Mouse (Mus musculus) T-cell, adult 2 months (primary cell): Measurements from ENCODE around the gene Srl.
"Not testable (repeated sequence)": the region's sequence is repeated elsewhere in the genome, so short reads cannot be mapped to it uniquely, and the experiment has no call there.

Experiments
- DNase-seq: peaks from one replicate; pipeline ENCODE4 v3.0.0; 2022; ENCODE audit warnings: low spot score

Srl gene

DNA sequence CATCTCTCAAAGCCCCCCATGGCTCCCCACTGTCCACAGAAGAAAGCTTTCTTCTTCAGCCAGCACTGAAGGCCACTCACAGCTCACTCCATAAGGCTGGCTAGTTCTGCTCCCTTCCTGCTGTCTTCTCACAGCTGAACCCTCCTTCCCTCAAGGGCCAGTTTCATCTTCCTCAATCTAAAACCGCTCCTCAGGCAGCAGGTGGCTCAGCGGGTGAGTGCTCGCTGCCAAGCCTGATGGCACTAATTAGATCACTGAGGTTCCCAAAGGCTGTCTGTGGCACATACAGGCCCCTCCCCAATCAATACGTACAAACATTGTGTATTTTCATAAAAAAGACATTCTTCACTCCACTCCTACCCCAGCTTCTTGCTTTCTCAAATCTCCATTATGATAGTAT, 22.5 kb downstream of the Srl start:
- DNase-seq, result no peak

DNA sequence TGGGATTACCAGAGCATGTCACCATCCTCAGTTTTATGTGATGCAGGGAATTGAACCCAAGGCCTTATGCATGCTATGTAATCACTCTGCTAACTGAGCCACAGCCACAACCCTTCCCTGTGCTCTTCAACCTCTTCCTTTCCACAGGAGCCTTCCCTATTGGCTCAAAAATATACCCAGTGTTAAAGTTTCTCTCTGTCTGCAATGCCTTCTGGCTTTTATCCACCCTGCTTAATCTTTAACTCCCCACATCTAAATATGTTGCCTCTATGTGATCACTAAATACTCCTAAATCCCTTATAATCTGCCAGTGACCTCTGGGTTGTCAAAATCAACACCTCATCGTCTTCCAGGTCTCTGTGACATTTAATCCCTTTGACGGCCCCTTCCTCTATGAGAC, 23.7 kb downstream of the Srl start:
- no peak for DNase-seq

DNA sequence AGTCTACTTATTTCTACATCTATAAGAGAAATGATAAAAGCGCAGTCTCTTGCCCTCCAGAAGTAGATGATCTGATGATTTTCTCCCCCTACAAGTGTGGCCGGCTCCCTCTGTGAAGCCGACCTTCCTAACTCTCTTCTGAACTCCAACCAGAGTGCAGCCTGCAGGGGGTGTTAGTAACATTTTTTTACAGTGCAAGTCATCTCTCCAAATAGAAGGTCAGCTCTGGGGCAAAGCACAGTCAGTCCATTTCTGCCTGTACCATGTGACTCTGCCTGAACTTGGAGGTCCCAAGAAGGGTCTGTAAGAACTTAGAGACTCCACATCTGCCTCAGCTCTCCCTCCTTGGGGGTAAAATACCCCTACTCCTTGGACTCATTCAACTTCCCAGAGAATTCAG, 27.2 kb downstream of the Srl start:
- no peak for DNase-seq

DNA sequence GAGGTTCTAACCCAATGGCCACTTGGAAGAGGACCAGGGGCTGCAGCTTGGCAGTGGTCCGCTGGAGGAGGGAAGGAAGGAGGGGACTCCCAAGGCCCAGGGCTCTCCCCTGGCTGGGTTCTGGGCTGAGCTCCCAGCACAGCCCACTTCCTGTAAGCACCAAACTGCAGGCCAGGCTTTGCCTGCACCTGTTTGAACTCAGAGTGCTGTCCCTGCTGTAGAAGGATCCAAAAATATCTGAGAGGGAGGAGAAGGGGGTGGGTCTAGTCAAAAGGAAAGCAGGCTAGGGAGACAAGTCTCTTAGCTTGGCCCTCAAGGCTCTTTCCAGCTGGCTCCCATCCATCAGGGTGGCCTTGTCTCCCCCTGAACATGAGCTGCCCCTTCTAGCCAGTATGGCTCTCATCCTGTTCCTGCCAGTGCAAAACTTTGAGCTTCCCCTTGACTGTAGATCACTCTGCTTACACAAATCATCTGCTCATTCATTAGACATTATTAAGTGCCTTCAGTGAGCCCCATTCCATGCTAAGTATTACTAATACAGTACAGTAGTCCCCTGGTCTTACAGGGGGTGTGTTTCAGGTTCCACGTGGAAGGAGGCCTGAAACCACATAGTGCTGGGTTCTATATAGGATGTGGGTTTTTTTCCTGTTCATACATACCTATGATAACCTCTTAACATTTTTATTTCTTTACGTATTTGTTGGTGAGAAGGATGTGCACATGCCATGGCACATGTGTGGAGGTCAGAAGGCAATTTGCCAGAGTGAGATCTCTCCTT, 28.8 kb downstream of the Srl start:
- peak; percentile 16 for DNase-seq

DNA sequence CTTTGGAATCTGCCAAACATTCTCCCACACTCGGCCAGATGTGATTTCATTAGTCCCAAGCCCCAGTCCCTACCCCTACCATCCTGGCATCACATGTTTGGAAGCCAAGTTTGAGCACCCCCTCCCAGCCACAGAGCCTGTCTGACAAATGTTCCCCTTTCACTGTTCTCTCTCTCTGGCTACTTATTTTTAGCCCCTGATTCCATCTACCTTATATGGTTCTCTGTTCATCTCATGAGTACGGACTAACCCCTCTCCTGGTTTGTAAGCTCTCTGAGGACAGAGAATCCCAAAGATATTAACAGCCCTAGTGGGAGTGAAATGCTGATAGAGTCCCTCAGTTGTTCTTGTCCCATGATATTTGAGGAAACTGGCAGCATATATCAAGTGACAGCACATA, 30.2 kb downstream of the Srl start:
- no peak for DNase-seq

DNA sequence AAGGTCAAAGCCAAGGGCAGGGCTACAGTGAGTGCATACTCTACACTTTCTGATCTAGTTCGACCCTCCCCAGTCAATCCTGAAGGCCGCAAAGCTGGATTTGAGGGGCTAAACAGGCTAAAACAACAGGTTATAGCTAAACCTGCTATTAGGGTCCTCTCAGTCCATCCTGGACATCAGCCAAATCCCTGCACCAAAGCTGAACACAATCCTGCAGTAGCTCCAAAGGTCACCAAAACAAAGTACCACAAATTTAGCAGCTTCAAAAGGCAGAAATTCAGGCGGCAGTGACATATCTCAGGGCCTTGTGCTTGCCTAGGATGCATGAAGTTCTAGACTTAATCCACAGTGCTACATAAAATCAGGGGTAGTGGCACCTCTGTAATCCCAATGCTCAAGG, 35.4 kb downstream of the Srl start:
- no peak for DNase-seq

DNA sequence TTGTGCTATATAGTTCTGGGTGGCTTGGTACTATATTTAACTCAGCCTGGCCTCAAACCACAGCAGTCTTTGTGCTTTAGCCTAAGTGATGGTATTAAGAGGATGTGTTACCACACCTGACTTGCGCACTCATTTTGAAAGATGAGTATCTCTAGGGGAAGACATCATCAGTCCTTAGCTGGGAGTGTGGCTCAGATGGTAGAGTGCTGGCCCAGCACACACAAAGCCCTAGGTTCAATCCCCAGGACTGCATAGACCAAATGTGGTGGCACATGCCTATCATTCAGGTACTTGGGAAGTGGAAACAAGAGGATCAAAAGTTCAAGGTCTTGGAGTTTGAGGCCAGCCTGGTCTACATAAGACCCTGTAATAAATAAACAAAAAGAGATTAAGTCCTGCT, 38.1 kb downstream of the Srl start:
- DNase-seq, result no peak

DNA sequence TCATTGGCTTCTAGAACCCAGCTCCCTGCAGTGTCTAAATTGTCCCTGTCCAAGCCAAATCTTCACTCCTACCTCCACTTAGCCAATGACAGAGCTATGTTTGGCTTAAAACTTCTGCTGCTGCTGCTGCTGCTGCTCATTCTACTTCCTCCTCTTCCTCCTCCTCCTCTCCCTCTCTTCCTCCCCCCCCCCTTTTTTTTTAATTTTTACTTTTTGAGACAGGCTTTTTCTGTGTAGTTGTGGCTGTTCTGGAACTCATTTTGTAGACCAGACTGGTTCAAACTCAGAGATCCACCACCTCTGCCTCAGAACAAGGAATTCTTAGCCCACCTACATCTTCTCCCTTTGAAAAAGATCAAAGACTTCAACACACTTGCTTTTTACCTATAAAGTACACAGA, 39.0 kb downstream of the Srl start:
- DNase-seq, result no peak

DNA sequence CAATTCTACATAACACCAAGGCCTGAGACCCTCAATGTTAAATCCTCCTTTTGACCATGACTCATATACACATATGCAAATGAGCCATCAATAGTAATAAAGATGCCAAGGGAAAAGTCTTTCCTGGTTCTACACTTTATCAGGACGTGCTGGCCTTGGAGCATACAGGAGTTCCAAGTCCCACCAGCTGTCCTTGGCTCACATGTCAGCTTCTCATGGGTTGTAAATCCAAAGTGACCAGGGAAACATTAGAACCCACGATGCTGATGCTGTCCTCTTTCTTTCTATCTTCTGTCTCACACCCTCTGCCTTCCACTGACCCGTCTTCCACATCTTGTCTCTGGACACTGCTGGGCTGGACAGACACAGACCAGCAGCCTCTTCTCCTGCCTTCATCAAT, 39.9 kb downstream of the Srl start:
- DNase-seq, result no peak

DNA sequence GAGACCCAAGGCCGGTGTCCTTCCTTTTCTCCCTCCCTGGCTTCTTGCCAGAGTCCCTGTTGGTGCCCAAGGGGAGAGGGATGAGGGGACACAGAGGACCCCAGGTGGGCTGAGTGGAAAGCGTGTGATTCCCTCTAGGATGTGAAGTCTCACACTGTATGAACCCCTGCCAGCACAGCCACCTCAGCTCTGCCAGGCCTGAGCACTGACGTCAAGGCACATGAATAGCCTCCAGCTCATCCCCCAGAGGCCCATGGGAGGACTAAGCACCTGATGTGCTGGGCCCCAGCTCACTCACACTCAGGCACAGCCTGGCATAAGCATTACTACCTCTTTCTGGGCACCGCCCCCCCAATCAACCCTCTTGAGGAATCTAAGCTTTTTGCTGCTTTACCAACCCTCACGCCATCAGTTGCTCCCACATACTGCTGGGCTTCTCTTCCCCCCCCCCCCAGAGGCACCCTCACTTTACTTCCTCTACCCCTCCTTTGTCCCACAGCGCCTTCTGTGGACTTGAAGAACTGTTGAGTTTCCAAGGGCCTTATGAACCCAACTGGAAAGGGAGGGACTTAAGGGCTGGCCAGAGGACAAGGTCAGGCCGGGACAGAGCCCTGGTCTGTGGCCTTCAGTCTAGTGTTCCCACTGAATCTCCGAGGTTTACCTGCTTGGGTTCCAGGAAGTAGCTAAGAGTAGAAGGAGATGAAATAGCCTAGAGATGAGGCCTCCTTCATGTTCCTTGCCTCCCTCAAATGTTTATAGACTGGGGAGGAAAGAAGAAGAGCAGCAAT, 40.8 kb downstream of the Srl start:
- DNase-seq, result peak; percentile 3

DNA sequence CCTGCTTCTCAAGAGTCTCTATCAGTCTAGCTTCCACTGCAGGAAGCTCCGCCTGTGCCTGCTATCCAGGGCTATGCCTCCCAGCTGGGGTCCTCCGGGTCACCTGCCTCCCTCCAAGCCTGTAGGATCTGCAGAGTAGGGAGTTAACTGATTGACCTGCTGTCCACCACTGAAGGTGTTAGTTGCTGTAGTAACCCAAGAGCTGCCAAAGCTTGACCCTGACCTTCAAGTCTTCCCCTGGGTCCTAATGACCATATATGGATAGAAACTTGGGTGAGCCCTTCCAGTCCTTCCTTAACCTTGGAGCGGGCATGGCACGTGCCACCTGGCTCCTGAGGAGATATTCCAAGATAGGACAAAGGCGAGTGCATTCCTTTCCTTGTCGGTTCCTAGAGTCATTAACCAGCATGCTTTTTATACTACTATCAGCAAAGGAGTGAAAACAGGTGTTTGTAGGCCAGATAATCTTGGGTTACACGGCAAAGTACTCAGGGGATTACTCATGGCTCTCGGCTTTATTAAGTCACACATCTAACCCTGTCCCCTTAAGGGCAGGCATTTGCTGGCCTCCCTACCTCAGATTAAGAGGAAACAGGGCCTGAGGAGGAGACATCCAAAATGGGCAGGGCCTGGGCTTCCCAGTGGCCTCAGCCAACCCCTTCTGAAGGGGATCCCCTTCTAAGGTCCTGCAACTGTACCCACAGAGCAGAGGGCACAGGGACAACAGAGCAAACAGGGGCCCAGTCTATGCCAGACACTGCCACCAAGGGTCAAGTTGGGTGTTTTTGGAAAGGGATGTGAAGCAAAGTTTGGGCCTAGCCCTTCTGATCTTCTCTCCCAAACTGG, 43.6 kb downstream of the Srl start:
- no peak for DNase-seq

DNA sequence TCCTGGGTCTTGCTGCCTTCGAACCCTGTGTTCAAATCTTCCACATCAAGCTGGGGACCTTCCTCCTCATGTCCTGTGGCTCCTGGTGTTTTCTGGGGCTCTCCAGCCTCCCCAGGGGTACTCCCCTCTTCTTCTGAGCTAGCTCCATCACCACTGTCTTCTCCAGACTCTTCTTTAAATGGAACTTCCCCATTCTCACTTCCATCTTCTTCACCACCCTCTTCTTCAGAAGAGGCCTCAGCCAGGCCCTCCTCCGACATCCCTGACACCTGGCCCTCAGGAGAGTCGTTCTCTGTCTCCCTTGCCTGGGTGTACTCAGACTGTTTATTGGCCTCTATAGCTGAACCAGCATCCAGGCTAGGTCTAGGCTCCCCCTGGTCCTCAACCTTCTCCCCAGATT, 45.1 kb downstream of the Srl start:
- DNase-seq, result no peak

DNA sequence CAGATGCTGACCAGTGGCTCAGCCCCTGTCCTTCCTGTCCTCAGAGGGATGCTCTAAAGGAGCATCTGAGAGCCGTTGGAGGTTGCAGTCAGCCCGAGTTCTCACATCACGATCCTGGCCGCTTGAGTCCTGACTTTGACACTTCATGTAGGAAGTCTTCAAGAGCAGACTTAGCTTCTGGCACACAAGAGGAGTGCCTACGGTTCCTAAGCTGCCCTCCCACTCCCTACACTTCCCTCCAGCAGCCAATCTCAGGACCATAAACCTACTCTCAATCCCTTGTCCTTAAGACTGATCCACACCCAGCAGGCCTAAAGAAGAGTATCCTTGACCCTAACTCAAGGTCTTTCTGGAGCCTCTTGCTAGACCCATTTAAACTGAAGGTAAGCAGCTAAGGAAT, 45.8 kb downstream of the Srl start:
- DNase-seq, result peak; percentile 46

DNA sequence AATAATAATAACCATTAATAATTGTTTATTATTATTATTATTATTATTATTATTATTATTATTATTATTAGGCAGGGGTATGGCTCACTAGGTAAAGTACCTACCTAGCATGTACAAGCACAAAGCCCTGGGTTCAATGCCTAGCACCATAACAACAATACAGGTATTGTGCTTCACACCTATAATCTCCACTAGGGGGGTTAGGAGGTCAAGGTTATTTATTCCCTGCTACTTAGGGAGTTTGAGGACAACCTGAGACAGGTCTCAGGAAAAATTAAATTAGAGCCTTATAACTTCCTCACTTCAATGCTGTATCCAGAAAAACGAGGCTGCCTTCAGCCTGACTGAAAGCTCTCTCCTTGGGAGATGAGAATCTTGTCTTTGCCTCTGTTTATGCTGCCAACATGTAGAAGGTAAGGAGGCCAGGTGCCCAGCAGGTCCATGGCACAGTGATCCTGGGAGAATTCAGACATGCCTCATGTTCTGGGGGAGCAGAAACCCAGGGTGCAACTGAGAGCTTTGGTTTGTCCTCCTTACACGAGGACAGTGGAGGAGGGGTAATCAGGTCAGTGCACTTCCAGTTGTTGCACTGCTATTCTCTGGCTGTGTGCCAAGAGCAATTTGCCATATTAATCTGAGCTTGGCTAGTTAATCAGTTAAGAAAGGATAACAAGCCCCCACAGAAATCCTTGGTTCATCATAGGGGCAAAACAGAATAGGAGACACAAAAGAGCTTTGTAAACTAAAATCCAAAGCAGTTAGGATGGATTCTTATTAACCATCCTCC, 48.6 kb downstream of the Srl start:
- DNase-seq, result no peak

DNA sequence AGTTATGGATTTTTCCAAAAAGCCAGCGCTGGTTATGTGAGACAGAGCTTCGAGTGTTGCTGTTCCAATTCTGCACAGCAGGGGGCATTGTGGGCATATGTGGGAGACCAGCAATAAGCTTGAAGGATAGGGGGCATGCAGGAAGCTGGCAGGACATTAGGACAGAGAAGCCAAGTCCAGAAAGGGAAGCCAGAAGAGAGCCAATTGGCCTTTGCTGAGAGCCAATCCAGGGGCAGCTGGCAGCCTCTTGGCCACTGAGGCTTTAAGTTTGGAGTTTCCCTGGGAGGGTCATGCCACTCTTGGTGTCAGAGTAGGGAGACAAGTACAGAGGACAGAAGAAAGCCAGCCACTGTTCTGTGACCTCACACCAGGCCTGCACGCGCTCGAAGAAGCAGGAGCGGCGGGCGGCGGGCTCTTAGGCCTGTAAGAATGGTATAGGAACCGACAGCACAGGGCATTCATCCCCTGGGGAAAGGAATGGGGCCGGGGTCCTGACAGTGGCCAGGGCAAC, 52.4 kb downstream of the Srl start:
- peak; percentile 64 for DNase-seq

DNA sequence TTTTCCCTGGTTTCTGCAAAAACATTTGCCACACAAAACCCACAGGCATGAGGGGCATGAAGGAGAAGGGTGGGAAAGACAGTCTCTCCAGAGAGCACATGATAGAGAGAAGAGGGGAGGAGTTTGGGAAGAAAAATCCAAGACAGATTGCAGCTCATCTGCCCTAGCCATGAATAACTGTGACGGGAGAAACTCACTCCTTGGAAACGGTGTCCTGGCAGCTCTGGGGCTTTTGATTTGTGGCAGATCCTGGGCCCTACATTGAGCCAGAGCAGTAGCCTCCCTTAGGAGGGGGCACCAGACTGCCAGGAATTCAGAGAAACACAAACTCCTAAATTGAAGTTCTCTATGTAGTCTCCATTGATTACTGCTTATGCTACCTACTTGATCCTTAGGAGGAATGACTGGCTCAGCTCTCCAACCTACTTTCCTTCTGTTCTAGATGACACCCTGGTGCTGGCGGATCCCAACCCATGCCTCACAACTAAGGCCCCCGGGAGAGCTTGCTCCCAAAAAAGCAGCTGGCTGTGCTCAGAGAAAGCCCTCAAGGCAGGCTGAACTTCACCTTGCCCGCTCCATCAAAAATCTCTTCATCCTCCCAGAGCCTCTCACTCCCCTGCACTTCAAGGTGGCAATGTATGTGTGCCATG, 60.9 kb downstream of the Srl start:
- no peak for DNase-seq

DNA sequence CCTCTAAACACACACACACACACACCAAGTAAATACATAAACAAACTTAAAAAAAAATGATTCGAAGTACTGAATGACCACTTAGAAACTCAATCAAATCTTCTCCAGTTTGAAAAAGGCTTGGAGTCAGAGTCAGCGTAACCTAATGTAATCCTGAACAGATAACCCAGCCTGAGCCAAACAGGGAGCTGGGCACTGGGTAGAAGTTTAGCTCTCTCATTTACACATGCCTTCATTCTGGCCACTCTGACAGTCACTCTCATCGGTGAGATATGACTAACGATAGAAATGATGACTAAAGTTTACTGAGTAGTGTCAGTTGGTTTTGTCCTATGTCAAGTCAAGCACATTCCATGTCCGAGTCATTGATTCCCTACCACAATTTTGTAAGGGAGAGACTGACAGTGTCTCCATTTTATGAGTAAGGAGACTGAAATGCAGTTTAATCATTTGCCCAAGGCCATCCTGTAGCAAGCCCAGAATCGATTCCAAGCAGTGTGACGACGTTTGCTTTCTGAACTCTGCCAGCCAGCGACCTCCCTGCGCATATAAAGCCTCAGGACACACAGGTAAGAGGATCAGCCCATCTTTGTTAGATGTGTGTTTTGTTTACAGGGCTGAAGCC, 63.9 kb downstream of the Srl start:
- no peak for DNase-seq

DNA sequence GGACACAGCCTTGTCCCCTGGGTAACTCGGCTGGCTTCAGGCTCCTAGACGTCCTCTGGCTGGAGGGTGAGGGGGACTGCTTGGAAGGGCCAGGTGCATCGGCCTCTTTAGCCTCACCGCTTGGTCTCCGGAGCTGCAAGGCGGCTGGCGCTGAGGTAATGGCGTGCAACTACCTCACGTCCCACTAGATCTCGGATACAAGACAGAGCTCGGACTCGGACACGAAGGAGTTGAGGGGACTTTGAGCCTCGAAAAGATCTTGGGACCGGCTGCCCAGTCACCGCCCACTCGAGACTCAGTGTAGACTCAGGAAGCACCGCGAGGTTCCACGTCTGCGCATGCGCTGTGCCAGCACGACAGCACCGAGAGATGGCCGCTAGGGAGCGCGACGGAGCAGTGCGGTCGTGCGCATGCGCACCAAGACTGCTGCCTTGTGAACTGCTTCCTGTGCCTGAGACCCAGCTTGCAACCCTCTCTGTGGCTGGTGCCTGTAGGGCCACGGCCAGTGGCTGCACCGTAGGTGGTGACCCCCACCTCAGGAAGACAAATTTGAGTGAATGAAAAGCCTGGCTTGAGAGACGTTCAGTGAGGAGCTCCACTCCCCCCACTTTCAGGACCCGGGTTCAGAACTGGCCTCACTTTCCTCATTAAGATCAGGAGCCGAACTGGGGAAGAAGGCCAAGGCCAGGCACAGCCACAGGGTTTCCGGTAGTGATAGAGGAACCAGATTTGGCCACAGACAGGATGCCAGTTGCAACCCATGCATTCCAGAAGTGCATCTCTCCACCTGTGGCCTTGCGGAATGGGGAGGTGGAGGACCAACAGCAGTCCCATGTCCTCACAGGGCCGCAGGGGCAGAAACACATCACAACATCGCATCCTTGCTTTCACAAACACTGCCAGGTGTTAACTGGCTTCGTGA, 66.5 kb downstream of the Srl start:
- DNase-seq, result peak; percentile 97

DNA sequence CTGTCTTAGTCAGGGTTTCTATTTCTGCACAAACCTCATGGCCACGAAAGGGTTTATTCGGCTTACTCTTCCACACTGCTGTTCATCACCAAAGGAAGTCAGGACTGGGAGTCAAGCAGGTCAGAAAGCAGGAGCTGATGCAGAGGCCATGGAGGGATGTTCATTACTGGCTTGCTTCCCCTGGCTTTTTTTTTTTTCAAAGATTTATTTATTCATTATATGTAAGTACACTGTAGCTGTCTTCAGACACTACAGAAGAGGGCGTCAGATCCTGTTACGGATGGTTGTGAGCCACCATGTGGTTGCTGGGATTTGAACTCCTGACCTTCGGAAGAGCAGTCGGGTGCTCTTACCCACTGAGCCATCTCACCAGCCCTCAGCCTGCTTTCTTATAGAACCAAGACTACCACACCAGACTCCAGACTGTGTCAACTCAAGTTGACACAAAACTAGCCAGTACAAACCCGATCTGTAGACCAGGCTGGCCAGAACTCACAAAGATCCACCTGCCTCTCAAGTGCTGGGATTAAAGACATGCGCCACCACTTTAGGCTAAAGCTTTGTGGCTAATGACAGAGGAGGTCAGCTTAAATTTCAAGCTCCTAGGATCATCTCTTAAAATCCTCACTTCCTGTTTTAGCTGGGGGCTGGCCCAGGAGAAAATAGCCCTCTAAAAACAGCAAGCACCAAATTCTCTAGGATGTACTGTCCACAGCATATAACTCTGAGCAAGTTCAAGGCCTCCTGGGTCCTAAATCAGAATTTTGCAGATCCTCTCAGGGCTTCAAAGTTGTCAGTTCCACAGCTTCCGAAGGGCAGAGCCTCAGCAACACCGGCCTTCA, 67.4 kb downstream of the Srl start:
- DNase-seq, result not testable (repeated sequence)
